Mouse (Mus musculus) midbrain, postnatal 0 days (tissue): ENCODE measurements at regions not wholly inside any gene's neighbourhood (a gene's known extent, or its start where the extent isn't known, plus 50 kb on each side); places are given as distances from the start of the nearest gene placed in this dataset.

Experiments used
- ATAC-seq: fragments of 200-750 bp; cut with Nextera tagmentation; 2 replicates; pipeline ENCODE4 v1.8.0; 2017; ENCODE audit warnings: moderate number of reproducible peaks, mild to moderate bottlenecking, moderate TSS enrichment, moderate library complexity; ENCODE audit not compliant: low FRiP score
- DNase-seq: peaks from one replicate; pipeline ENCODE4 v3.0.0-alpha.2; 2015; ENCODE audit warnings: low spot score
- H3K27ac ChIP-seq: fragments of 300-500 bp; sonication (generic); 2 replicates; pipeline ENCODE4 v1.5.1; 2014; ENCODE audit warnings: low read depth, mild to moderate bottlenecking, low read length, mixed read lengths
- H3K27me3 ChIP-seq: fragments of 300-500 bp; sonication (generic); 2 replicates; pipeline ENCODE4 v1.6.1; 2014; ENCODE audit warnings: low read length, control low read depth, mixed read lengths; ENCODE audit not compliant: insufficient read depth
- H3K36me3 ChIP-seq: fragments of 300-500 bp; sonication (generic); 2 replicates; pipeline ENCODE4 v1.6.1; 2014; ENCODE audit warnings: low read length, control low read depth, mixed read lengths; ENCODE audit not compliant: insufficient read depth
- H3K4me1 ChIP-seq: fragments of 300-500 bp; sonication (generic); 2 replicates; pipeline ENCODE4 v1.6.1; 2014; ENCODE audit warnings: mild to moderate bottlenecking, control low read depth, antibody characterized with exemption, low read length, mixed read lengths; ENCODE audit not compliant: insufficient read depth
- H3K4me2 ChIP-seq: fragments of 300-500 bp; sonication (generic); 2 replicates; pipeline ENCODE4 v1.6.1; 2014; ENCODE audit warnings: low read depth, mild to moderate bottlenecking, low read length, mixed read lengths; ENCODE audit not compliant: poor library complexity, severe bottlenecking
- H3K4me3 ChIP-seq: fragments of 300-500 bp; sonication (generic); 2 replicates; pipeline ENCODE4 v1.5.1; 2014; ENCODE audit warnings: low read depth, mild to moderate bottlenecking, low read length, moderate library complexity
- H3K9ac ChIP-seq: fragments of 300-500 bp; sonication (generic); replicated peaks from 2 replicates; pipeline ENCODE4 v1.6.1; 2014; ENCODE audit warnings: mild to moderate bottlenecking, low read length, moderate library complexity, mixed read lengths; ENCODE audit not compliant: poor library complexity, severe bottlenecking
- H3K9me3 ChIP-seq: fragments of 300-500 bp; sonication (generic); 2 replicates; pipeline ENCODE4 v1.6.1; 2016; ENCODE audit warnings: low read length, control low read depth
- CTCF ChIP-seq: IDR thresholded peaks from 2 replicates; pipeline ENCODE4 v1.5.1; 2016; ENCODE audit warnings: antibody characterized with exemption, mild to moderate bottlenecking
- WGBS: fragments of 180-500 bp; shearing (Covaris S2); extraction: QIAGEN DNeasy Blood & Tissue Kit; methylation state at CpG from one replicate; pipeline ENCODE4 v1.1.7; 2014; 5-methylcytosine and 5-hydroxymethylcytosine counted together

DNA sequence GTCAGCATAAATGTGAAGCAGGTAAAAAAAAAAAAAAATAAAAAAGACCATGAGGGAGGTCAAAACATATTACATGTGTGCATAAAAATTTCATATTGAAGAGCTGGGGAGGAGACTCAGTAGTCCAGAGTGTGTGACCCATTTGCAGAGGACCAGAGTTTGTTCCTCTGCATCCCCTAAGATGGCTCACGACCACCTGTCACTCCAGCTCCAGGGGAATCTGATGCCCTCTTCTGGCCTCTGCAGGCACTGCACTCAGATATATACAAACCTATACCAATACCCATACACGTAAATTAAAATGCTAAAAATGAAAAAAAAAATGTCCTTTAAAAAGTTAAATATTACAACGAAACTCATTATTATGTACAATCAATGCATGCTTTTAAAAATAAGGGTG lies 551.4 kb downstream of the Pdcd6ip start:
- no peak for DNase-seq
- ATAC-seq, result no peak
- Histone ChIP-seq H3K9me3 (no peaks in the 10 kb centered on the region), H3K9ac (no peak overlapping the region), H3K4me1 (no peaks in the 10 kb centered on the region), H3K4me3 (no peak overlapping the region), H3K27me3 (no peaks in the 10 kb centered on the region), H3K27ac (peak overlapping the region; percentile 19; the same call in 1 of the 2 replicates), H3K4me2 (no peak overlapping the region), H3K36me3 (no peaks in the 10 kb centered on the region)
- TF ChIP-seq CTCF, result peak; percentile 64
- 72% methylated on average over 3 of the region's 3 CpGs for WGBS

DNA sequence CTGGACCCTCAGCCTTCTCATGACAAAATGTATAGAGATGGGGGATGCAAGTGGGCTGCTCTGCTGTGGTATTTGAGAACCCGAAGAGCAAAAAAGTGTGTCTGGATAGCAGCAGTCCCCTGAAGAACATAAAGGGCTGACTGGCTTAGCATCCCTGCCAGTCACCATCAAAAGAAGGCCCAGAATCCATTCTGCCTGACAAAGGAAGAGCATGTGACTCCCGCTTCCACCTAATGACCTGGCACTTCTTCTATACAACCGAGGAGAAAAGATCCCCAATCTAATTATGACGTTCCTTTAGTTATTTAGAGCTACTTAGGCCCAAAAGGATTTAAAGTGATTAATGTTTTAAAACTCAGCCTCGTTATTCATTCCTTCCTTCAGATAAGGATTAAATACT lies 559.0 kb downstream of the Pdcd6ip start:
- Histone ChIP-seq H3K27me3 (no peaks in the 10 kb centered on the region), H3K9ac (no peak overlapping the region), H3K9me3 (no peaks in the 10 kb centered on the region), H3K4me3 (no peak overlapping the region), H3K4me2 (no peak overlapping the region), H3K4me1 (no peaks in the 10 kb centered on the region), H3K27ac (no peak overlapping the region), H3K36me3 (no peaks in the 10 kb centered on the region)
- DNase-seq, result no peak
- 16% methylated on average over 5 of the region's 5 CpGs for WGBS
- TF ChIP-seq CTCF, result no peak
- no peak for ATAC-seq

DNA sequence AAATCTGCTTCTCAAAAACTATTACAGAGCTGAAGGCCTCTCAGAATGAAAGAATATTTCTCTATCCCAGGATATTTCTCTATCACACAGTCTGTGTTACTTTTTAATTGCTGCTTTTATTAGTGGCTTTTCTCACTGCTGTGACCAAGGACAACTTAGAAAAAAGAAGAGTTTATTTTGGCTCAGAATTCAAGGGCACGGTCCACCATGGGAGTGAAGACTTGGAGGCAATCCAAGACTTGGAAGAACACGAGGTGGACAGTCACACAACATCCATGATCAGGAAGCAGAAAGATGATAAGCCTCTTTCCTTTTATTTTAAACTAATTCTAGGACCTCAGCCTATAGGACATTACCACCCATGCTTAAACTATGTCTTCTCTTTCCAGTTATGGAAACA lies 561.5 kb downstream of the Pdcd6ip start:
- ATAC-seq, result no peak
- 74% methylated on average over 2 of the region's 2 CpGs for WGBS
- TF ChIP-seq CTCF, result no peak

DNA sequence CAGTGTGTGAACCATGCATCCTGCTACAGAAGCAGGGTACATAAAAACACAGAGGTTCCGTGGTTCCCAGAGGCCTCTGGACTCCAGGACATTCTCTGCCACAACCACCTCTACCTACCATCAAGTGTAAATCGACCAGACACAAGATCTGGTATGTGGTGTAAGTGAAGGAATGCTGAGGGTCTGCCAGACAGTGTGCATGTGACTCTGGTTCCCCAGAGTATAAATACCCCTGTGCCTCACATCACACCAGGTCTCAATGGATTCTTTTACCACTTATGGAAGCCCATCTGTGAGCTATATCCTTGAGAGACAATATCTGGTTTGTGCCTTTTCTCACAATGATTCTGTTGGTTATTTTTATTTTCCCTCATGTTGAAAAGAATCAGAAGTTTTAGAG lies 563.0 kb downstream of the Pdcd6ip start:
- no peak for TF ChIP-seq CTCF
- 82% methylated on average over 2 of the region's 2 CpGs for WGBS
- Histone ChIP-seq H3K27me3 (no peaks in the 10 kb centered on the region), H3K27ac (no peak overlapping the region), H3K36me3 (no peaks in the 10 kb centered on the region), H3K9me3 (no peaks in the 10 kb centered on the region), H3K9ac (no peak overlapping the region), H3K4me3 (no peak overlapping the region), H3K4me1 (no peaks in the 10 kb centered on the region), H3K4me2 (no peak overlapping the region)
- ATAC-seq (no peak), DNase-seq (no peak)

More for the DNA sequence above, 561.5 kb downstream of the Pdcd6ip start:
- Histone ChIP-seq H3K4me3 (no peak overlapping the region), H3K9ac (no peak overlapping the region), H3K27ac (no peak overlapping the region), H3K36me3 (no peaks in the 10 kb centered on the region), H3K27me3 (no peaks in the 10 kb centered on the region), H3K9me3 (no peaks in the 10 kb centered on the region), H3K4me2 (no peak overlapping the region), H3K4me1 (no peaks in the 10 kb centered on the region)
- no peak for DNase-seq

DNA sequence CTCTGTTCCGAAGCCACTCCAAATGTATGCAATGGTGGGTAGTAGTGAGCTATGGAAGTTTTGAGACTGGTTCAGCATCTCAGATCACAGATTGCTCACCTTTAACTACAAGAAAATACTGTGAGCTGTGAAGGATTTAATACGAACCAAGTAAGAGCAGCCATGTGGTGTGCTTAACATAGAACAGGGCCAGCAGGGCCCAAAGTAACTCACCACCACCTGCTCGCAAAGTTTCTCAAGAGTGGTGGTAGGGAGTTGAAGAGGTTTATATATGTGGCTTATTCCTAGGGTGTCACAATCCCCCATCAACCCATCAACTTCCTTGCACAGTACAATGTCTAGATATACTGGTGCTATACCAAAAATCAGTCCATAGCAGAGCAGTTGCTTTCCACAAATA lies 573.4 kb downstream of the Pdcd6ip start:
- Histone ChIP-seq H3K9ac (no peak overlapping the region), H3K27me3 (no peaks in the 10 kb centered on the region), H3K4me3 (no peak overlapping the region), H3K4me1 (no peaks in the 10 kb centered on the region), H3K4me2 (no peak overlapping the region), H3K9me3 (no peaks in the 10 kb centered on the region), H3K36me3 (no peaks in the 10 kb centered on the region), H3K27ac (no peak overlapping the region)
- DNase-seq, result no peak
- no peak for TF ChIP-seq CTCF
- no peak for ATAC-seq
- WGBS, result 93% methylated on average over 3 of the region's 3 CpGs

DNA sequence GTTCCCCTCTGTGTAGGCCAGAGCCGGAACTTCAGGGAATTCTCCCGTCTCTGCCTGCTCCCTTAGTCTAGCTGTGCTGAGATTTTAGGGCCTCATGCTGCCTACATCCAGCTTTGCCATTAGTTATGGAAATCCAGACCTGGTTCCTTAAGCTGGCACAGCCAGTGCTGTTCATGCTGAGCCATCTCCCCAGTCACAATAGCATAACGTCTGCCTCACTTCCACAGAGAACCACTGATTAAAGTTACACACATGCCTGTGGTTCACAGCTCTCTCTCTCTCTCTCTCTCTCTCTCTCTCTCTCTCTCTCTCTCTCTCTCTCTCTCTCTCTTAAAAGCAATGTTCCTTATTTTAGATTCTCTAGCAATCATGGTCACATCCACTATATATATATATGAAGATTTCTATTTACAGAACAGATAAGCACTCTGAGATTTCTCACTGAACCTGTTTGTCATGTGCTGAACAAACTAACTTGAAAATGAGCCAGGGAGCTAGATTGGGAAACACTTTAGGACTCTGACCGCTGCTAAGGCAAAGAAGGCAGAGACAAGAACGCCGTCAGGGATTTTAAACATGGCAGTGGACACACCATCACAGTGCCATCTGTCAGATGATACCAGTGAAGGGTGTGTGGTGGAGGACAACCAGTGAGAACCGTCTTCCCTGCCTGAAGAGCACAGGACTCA lies 584.9 kb downstream of the Pdcd6ip start:
- WGBS, result 67% methylated on average over 7 of the region's 7 CpGs
- Histone ChIP-seq H3K27me3 (no peaks in the 10 kb centered on the region), H3K27ac (no peak overlapping the region), H3K9me3 (no peaks in the 10 kb centered on the region), H3K4me1 (no peaks in the 10 kb centered on the region), H3K36me3 (no peaks in the 10 kb centered on the region), H3K4me2 (no peak overlapping the region), H3K9ac (no peak overlapping the region), H3K4me3 (no peak overlapping the region)
- ATAC-seq (no peak), DNase-seq (no peak)
- no peak for TF ChIP-seq CTCF
